Mouse (Mus musculus) lung, embryonic 16.5 days (tissue): ENCODE data around the gene Cyp2s1. TPM values are rescaled to one million over a fixed set of nuclear protein-coding genes. Genes with fewer than 3 reads are reported as not detected.

Experiments used
- ATAC-seq: fragments of 200-750 bp; cut with Nextera tagmentation; 2 replicates; pipeline ENCODE4 v1.8.0; 2017; ENCODE audit warnings: low read depth, mild to moderate bottlenecking, moderate library complexity
- H3K27ac ChIP-seq: fragments of 300-500 bp; sonication (generic); 2 replicates; pipeline ENCODE4 v1.5.1; 2014; ENCODE audit warnings: mild to moderate bottlenecking, control low read depth, low read length
- H3K27me3 ChIP-seq: fragments of 300-500 bp; sonication (generic); 2 replicates; pipeline ENCODE4 v1.6.1; 2014; ENCODE audit warnings: low read depth, low read length, mixed read lengths; ENCODE audit not compliant: control insufficient read depth, insufficient read depth
- H3K36me3 ChIP-seq: fragments of 300-500 bp; sonication (generic); 2 replicates; pipeline ENCODE4 v1.6.1; 2014; ENCODE audit warnings: low read length; ENCODE audit not compliant: control insufficient read depth, insufficient read depth
- H3K4me1 ChIP-seq: fragments of 300-500 bp; sonication (generic); replicated peaks from 2 replicates; pipeline ENCODE4 v1.6.1; 2014; ENCODE audit warnings: low read length, mixed read lengths; ENCODE audit not compliant: control insufficient read depth, insufficient read depth
- H3K4me2 ChIP-seq: fragments of 300-500 bp; sonication (generic); 2 replicates; pipeline ENCODE4 v1.6.1; 2014; ENCODE audit warnings: low read depth, low read length, control low read depth
- H3K4me3 ChIP-seq: fragments of 300-500 bp; sonication (generic); 2 replicates; pipeline ENCODE4 v1.5.1; 2014; ENCODE audit warnings: mild to moderate bottlenecking, low read length, control low read depth
- H3K9ac ChIP-seq: fragments of 300-500 bp; sonication (generic); 2 replicates; pipeline ENCODE4 v1.6.1; 2014; ENCODE audit warnings: low read length, control low read depth
- H3K9me3 ChIP-seq: fragments of 300-500 bp; sonication (generic); 2 replicates; pipeline ENCODE4 v1.6.1; 2016; ENCODE audit warnings: low read length; ENCODE audit not compliant: control insufficient read depth
- whole genome bisulfite sequencing: fragments of 180-500 bp; shearing (Covaris S2); extraction: QIAGEN DNeasy Blood & Tissue Kit; methylation state at CpG from one replicate; pipeline ENCODE4 v1.1.7; 2014; 5-methylcytosine and 5-hydroxymethylcytosine counted together
- polyA plus RNA-seq: library from polyadenylated mRNA; unstranded; fragments of >200 nt; fragmentation: Nextera tagmentation; extraction: Ambion mirVana; gene quantifications from 2 replicates; pipeline ENCODE4 v1.2.1, GENCODE M21; 2015

Cyp2s1 gene
- polyA plus RNA-seq, 1 experiment from 2014 or later: 18.9 TPM

- Histone ChIP-seq H3K4me1 (no peaks in the 10 kb centered on the region), H3K27me3 (no peaks in the 10 kb centered on the region), H3K9ac (no peak overlapping the region), H3K27ac (no peak overlapping the region), H3K9me3 (no peaks in the 10 kb centered on the region), H3K4me3 (no peak overlapping the region), H3K36me3 (no peaks in the 10 kb centered on the region), H3K4me2 (no peak overlapping the region)
- no peak for ATAC-seq
- 52% methylated on average over 9 of the region's 9 CpGs for WGBS
These were observed 8.3 kb upstream of the Cyp2s1 start for GRCm38 (mm10) chr7:25825043-25825442.

GRCm38 (mm10) chr7:25815571-25815970 is 1.1 kb downstream of the Cyp2s1 start:
- 14% methylated on average over 7 of the region's 7 CpGs for WGBS
- Histone ChIP-seq H3K4me1 (peaks cover 10% of the 10 kb centered on the region), H3K27ac (no peak overlapping the region)

GRCm38 (mm10) chr7:25814711-25815110 is 2.0 kb downstream of the Cyp2s1 start:
- H3K9me3 ChIP-seq: no peaks in the 10 kb centered on the region
- peaks cover 23% of the 10 kb centered on the region for H3K27me3 ChIP-seq
- no peak overlapping the region for H3K9ac ChIP-seq
- no peak overlapping the region for H3K27ac ChIP-seq
- peaks cover 10% of the 10 kb centered on the region for H3K4me1 ChIP-seq
- no peak overlapping the region for H3K4me3 ChIP-seq
- WGBS: 62% methylated on average over 9 of the region's 9 CpGs
- H3K4me2 ChIP-seq: no peak overlapping the region
- no peak for ATAC-seq
- H3K36me3 ChIP-seq: no peaks in the 10 kb centered on the region

More at GRCm38 (mm10) chr7:25815571-25815970, 1.1 kb downstream of the Cyp2s1 start:
- no peaks in the 10 kb centered on the region for H3K36me3 ChIP-seq
- no peak for ATAC-seq
- no peaks in the 10 kb centered on the region for H3K9me3 ChIP-seq
- H3K9ac ChIP-seq: peak overlapping the region; percentile 63
- peak overlapping the region; percentile 44 for H3K4me3 ChIP-seq
- peak overlapping the region; percentile 73 for H3K4me2 ChIP-seq
- H3K27me3 ChIP-seq: peaks cover 23% of the 10 kb centered on the region

GRCm38 (mm10) chr7:25812195-25812594 is 4.5 kb downstream of the Cyp2s1 start:
- H3K4me1 ChIP-seq: peaks cover 10% of the 10 kb centered on the region
- no peaks in the 10 kb centered on the region for H3K36me3 ChIP-seq
- no peak for ATAC-seq
- H3K4me3 ChIP-seq: no peak overlapping the region
- H3K9me3 ChIP-seq: no peaks in the 10 kb centered on the region
- H3K9ac ChIP-seq: no peak overlapping the region
- peaks cover 21% of the 10 kb centered on the region for H3K27me3 ChIP-seq
- no peak overlapping the region for H3K4me2 ChIP-seq
- H3K27ac ChIP-seq: no peak overlapping the region
- 71% methylated on average over 1 of the region's 1 CpGs for WGBS

GRCm38 (mm10) chr7:25811716-25812115 is 5.0 kb downstream of the Cyp2s1 start:
- Histone ChIP-seq H3K4me2 (no peak overlapping the region), H3K4me3 (no peak overlapping the region), H3K27me3 (peaks cover 18% of the 10 kb centered on the region), H3K27ac (no peak overlapping the region), H3K4me1 (peaks cover 8% of the 10 kb centered on the region), H3K9me3 (no peaks in the 10 kb centered on the region), H3K36me3 (no peaks in the 10 kb centered on the region), H3K9ac (no peak overlapping the region)
- WGBS: 83% methylated on average over 2 of the region's 2 CpGs
- ATAC-seq: no peak

- Histone ChIP-seq H3K27me3 (no peaks in the 10 kb centered on the region), H3K4me1 (0 out of 2 replicates have a peak, but pooled peaks cover 6% of the 10 kb centered on the region), H3K36me3 (no peaks in the 10 kb centered on the region), H3K4me2 (peak overlapping the region; percentile 47), H3K4me3 (peak overlapping the region; percentile 16), H3K9ac (peak overlapping the region; percentile 52), H3K9me3 (no peaks in the 10 kb centered on the region), H3K27ac (no peak overlapping the region)
- WGBS: 11% methylated on average over 21 of the region's 21 CpGs
- peak; percentile 12 for ATAC-seq
These were observed 10.9 kb downstream of the Cyp2s1 start for GRCm38 (mm10) chr7:25805631-25806343.

GRCm38 (mm10) chr7:25804792-25805191 is 11.9 kb downstream of the Cyp2s1 start:
- H3K27me3 ChIP-seq: no peaks in the 10 kb centered on the region
- H3K4me3 ChIP-seq: no peak overlapping the region
- H3K9me3 ChIP-seq: no peaks in the 10 kb centered on the region
- 0 out of 2 replicates have a peak, but pooled peaks cover 6% of the 10 kb centered on the region for H3K4me1 ChIP-seq
- ATAC-seq: no peak
- H3K27ac ChIP-seq: no peak overlapping the region
- no peak overlapping the region for H3K4me2 ChIP-seq
- no peak overlapping the region for H3K9ac ChIP-seq
- H3K36me3 ChIP-seq: no peaks in the 10 kb centered on the region
- 77% methylated on average over 4 of the region's 4 CpGs for WGBS

GRCm38 (mm10) chr7:25803460-25803859 is 13.3 kb downstream of the Cyp2s1 start:
- 69% methylated on average over 13 of the region's 13 CpGs for WGBS
- Histone ChIP-seq H3K27ac (no peak overlapping the region), H3K9ac (no peak overlapping the region), H3K9me3 (no peaks in the 10 kb centered on the region), H3K36me3 (no peaks in the 10 kb centered on the region), H3K4me2 (no peak overlapping the region), H3K4me1 (0 out of 2 replicates have a peak, but pooled peaks cover 6% of the 10 kb centered on the region), H3K27me3 (no peaks in the 10 kb centered on the region), H3K4me3 (no peak overlapping the region)
- ATAC-seq: no peak

- no peaks in the 10 kb centered on the region for H3K36me3 ChIP-seq
- WGBS: 21% methylated on average over 24 of the region's 24 CpGs
- no peaks in the 10 kb centered on the region for H3K27me3 ChIP-seq
- ATAC-seq: peak; percentile 88
- peak overlapping the region; percentile 33 for H3K9ac ChIP-seq
- peak overlapping the region; percentile 77 for H3K27ac ChIP-seq
- H3K9me3 ChIP-seq: no peaks in the 10 kb centered on the region
- peak overlapping the region; percentile 34 for H3K4me2 ChIP-seq
- peak overlapping the region; percentile 10 for H3K4me3 ChIP-seq
- 0 out of 2 replicates have a peak, but pooled peaks cover 6% of the 10 kb centered on the region for H3K4me1 ChIP-seq
These were observed 14.2 kb downstream of the Cyp2s1 start for GRCm38 (mm10) chr7:25802241-25803125.
